Mouse (Mus musculus) midbrain, embryonic 14.5 days (tissue): Measurements from ENCODE around the gene St6galnac1. TPM values are rescaled to one million over a fixed set of nuclear protein-coding genes. Genes with fewer than 3 reads are reported as not detected.
"Not testable (repeated sequence)": the region's sequence is repeated elsewhere in the genome, so short reads cannot be mapped to it uniquely, and the experiment has no call there.

Experiments
- ATAC-seq: fragments of 200-750 bp; cut with Nextera tagmentation; 2 replicates; pipeline ENCODE4 v1.8.0; 2017; ENCODE audit warnings: moderate number of reproducible peaks, moderate library complexity; ENCODE audit not compliant: low FRiP score, low TSS enrichment
- DNase-seq: peaks from one replicate; pipeline ENCODE4 v3.0.0-alpha.2; 2015
- H3K27ac ChIP-seq: fragments of 300-500 bp; sonication (generic); replicated peaks from 2 replicates; pipeline ENCODE4 v1.5.1; 2014; ENCODE audit warnings: mild to moderate bottlenecking, low read depth, low read length, moderate library complexity
- H3K27me3 ChIP-seq: fragments of 300-500 bp; sonication (generic); 2 replicates; pipeline ENCODE4 v1.6.1; 2014; ENCODE audit warnings: low read length, control low read depth, mixed read lengths; ENCODE audit not compliant: control insufficient read depth, insufficient read depth
- H3K36me3 ChIP-seq: fragments of 300-500 bp; sonication (generic); 2 replicates; pipeline ENCODE4 v1.6.1; 2014; ENCODE audit warnings: low read length, control low read depth; ENCODE audit not compliant: control insufficient read depth, insufficient read depth
- H3K4me1 ChIP-seq: fragments of 300-500 bp; sonication (generic); 2 replicates; pipeline ENCODE4 v1.6.1; 2014; ENCODE audit warnings: mild to moderate bottlenecking, antibody characterized with exemption, low read length, control low read depth; ENCODE audit not compliant: control insufficient read depth, insufficient read depth
- H3K4me2 ChIP-seq: fragments of 300-500 bp; sonication (generic); 2 replicates; pipeline ENCODE4 v1.6.1; 2014; ENCODE audit warnings: mild to moderate bottlenecking, low read length, moderate library complexity
- H3K4me3 ChIP-seq: fragments of 300-500 bp; sonication (generic); replicated peaks from 2 replicates; pipeline ENCODE4 v1.5.1; 2014; ENCODE audit warnings: low read depth, low read length
- H3K9ac ChIP-seq: fragments of 300-500 bp; sonication (generic); replicated peaks from 2 replicates; pipeline ENCODE4 v1.6.1; 2014; ENCODE audit warnings: mild to moderate bottlenecking, low read length, moderate library complexity
- H3K9me3 ChIP-seq: fragments of 300-500 bp; sonication (generic); 2 replicates; pipeline ENCODE4 v1.6.1; 2016; ENCODE audit warnings: low read length, control low read depth, mixed read lengths; ENCODE audit not compliant: control insufficient read depth
- WGBS: fragments of 180-500 bp; shearing (Covaris S2); extraction: QIAGEN DNeasy Blood & Tissue Kit; methylation state at CpG from one replicate; pipeline ENCODE4 v1.1.7; 2014; 5-methylcytosine and 5-hydroxymethylcytosine counted together
- polyA plus RNA-seq: library from polyadenylated mRNA; unstranded; fragments of >200 nt; fragmentation: Nextera tagmentation; extraction: Ambion mirVana; gene quantifications from 2 replicates; pipeline ENCODE4 v1.2.1, GENCODE M21; 2014

Gene St6galnac1
- not detected in 2 replicates for polyA plus RNA-seq

GRCm38 (mm10) chr11:116775407-116775806 is at the start of gene St6galnac1:
TSS of gene St6galnac1 (minus strand) at chr11:116775507.
- DNase-seq (no peak), ATAC-seq (no peak)
- Histone ChIP-seq H3K4me2 (no peak within 1 kb of the TSS), H3K27me3 (no peaks in the 10 kb centered on the region), H3K9ac (no peak within 1 kb of the TSS), H3K4me3 (no peak within 1 kb of the TSS), H3K9me3 (no peaks in the 10 kb centered on the region), H3K36me3 (no peaks in the 10 kb centered on the region), H3K27ac (no peak within 1 kb of the TSS), H3K4me1 (no peaks in the 10 kb centered on the region)
- WGBS: 91% methylated on average over 7 of the region's 7 CpGs

DNA sequence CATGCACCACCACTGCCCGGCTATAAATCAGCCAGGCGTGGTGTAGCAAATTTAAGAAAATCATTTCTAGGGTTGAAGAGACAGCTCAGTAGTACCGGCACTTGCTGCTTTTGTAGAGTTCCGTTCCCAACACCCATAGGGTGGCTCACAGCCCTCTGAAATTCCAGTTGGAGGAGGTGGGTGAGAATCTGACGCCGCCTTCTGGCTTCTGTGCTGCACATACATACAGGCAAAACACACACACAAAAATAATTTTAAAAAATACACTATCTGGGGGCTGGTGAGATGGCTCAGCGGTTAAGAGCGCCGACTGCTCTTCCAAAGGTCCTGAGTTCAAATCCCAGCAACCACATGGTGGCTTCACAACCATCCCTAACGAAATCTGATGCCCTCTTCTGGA is 48.6 kb upstream of the St6galnac1 start:
- not testable (repeated sequence) for ATAC-seq, H3K9me3 ChIP-seq, H3K27ac ChIP-seq, H3K4me2 ChIP-seq, H3K36me3 ChIP-seq, H3K27me3 ChIP-seq, H3K4me3 ChIP-seq, DNase-seq, H3K9ac ChIP-seq
- whole genome bisulfite sequencing: 98% methylated on average over 9 of the region's 10 CpGs
- H3K4me1 ChIP-seq: peaks cover 22% of the 10 kb centered on the region

- Histone ChIP-seq H3K27ac (no peak overlapping the region), H3K4me1 (peaks cover 22% of the 10 kb centered on the region), H3K36me3 (no peaks in the 10 kb centered on the region), H3K27me3 (no peaks in the 10 kb centered on the region), H3K9me3 (no peaks in the 10 kb centered on the region), H3K9ac (no peak overlapping the region), H3K4me2 (no peak overlapping the region), H3K4me3 (no peak overlapping the region)
- DNase-seq (no peak), ATAC-seq (no peak)
- WGBS: 100% methylated on average over 2 of the region's 2 CpGs
Measured at GRCm38 (mm10) chr11:116823255-116823654, 47.9 kb upstream of the St6galnac1 start.

DNA sequence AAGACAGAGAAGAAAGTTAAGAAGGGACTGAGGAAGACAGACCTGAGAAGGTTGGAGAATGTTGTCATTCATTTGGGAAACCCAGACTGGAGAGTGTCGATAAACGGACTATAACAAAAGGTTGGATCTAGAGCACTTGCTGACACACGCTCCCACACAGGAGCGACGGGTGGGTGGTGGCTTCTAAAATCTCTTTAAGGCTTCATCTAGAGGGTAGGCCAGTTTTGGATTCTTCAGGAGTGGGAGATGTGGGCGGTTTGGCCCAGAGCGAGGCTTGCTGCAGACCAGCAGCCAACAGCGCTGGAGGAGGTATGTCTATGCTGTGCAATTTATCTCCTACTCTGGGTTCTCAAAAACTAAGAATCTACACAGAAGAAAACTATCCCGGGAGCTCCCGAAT is 47.3 kb upstream of the St6galnac1 start:
- Histone ChIP-seq H3K9ac (no peak overlapping the region), H3K4me3 (no peak overlapping the region), H3K27me3 (no peaks in the 10 kb centered on the region), H3K36me3 (no peaks in the 10 kb centered on the region), H3K4me2 (no peak overlapping the region), H3K27ac (no peak overlapping the region), H3K4me1 (peaks cover 22% of the 10 kb centered on the region), H3K9me3 (no peaks in the 10 kb centered on the region)
- ATAC-seq: no peak
- DNase-seq: no peak
- 77% methylated on average over 10 of the region's 10 CpGs for WGBS

GRCm38 (mm10) chr11:116822215-116822614 is 46.9 kb upstream of the St6galnac1 start:
- H3K4me1 ChIP-seq: peaks cover 20% of the 10 kb centered on the region
- DNase-seq: no peak
- no peak for ATAC-seq
- H3K27me3 ChIP-seq: no peaks in the 10 kb centered on the region
- H3K27ac ChIP-seq: no peak overlapping the region
- H3K36me3 ChIP-seq: no peaks in the 10 kb centered on the region
- no peak overlapping the region for H3K4me3 ChIP-seq
- H3K9me3 ChIP-seq: no peaks in the 10 kb centered on the region
- H3K4me2 ChIP-seq: no peak overlapping the region
- WGBS: 38% methylated on average over 10 of the region's 10 CpGs
- H3K9ac ChIP-seq: no peak overlapping the region

DNA sequence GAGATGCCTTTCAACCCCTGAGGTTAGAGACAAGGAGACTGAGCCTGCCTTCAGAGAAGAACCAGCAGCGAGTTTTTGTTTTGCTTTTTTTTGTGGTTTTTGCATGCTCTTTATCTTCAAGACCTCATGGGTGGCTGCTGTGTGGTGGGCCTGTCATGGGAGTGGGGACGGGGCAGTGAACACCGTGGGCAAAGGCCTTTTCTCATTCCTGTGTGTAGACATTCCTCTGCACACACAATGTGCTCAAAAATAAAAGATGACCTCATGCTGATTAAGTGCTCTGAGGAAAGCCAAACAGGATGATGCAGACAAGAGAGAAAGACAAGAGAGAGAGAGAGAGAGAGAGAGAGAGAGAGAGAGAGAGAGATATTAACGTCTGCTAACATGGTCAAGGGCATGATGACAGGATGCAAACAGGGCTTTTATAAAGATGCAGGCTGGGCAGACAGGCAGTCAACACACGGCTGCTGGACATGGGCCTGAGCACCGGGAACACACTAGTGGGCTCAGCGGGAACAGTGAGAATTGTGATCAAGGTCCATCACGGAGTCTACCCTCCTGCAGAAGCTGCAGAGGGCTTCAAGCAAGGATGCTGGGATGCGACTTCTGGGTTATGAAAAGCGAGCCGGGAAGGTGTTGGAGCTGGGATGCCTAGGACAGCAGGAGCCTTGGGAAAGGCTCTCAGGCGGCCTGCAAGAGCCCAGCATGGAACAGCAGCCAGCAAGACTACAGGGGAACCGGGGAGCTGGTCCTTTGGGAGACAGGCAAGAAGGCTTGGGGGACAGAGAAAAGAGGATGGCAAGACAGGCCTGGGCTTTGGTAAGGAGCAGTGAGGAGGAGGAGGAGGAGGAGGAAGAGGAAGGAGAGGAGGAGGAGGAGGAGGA is 46.0 kb upstream of the St6galnac1 start:
- Histone ChIP-seq H3K9me3 (no peaks in the 10 kb centered on the region), H3K4me1 (peaks cover 14% of the 10 kb centered on the region), H3K36me3 (no peaks in the 10 kb centered on the region), H3K27ac (no peak overlapping the region), H3K27me3 (no peaks in the 10 kb centered on the region), H3K4me2 (no peak overlapping the region), H3K4me3 (no peak overlapping the region), H3K9ac (no peak overlapping the region)
- 39% methylated on average over 13 of the region's 13 CpGs for WGBS
- no peak for DNase-seq
- ATAC-seq: no peak

DNA sequence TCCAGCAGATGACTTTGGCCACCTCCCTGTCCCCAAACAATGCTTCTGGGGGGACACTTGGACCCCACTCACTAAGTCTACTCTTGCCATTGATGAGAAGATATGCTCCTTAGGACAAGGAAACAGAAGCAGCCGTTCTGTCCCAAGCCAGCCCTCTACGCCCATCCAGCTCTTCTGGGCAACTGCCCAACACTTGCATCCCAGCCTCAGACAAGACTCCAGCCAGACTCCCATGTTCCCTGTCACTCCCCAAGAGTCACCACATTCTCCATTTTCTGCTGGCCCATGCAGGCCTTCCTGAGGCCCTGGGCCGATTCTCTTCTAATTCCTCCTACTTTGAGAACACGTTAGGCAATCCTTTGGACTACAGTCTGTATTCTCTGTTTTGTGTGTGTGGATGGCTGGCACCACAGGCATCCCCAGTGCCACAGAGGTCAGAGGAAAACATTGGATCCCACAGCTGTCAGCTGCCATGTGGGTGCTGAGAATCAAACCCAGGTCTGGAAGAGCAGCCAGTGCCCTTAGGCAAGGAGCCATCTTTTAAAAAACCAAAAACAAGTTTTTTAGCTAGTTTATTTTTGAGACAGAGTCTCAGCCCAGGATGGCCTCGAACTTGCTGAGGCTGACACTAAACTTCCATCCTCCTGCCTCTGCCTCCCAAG is 44.8 kb upstream of the St6galnac1 start:
- no peak for ATAC-seq
- H3K4me3 ChIP-seq: no peak overlapping the region
- no peak overlapping the region for H3K27ac ChIP-seq
- H3K4me2 ChIP-seq: no peak overlapping the region
- H3K4me1 ChIP-seq: peaks cover 15% of the 10 kb centered on the region
- 87% methylated on average over 5 of the region's 5 CpGs for WGBS
- H3K9ac ChIP-seq: no peak overlapping the region
- no peaks in the 10 kb centered on the region for H3K27me3 ChIP-seq
- DNase-seq: no peak
- no peaks in the 10 kb centered on the region for H3K36me3 ChIP-seq
- no peaks in the 10 kb centered on the region for H3K9me3 ChIP-seq

- H3K9me3 ChIP-seq: no peaks in the 10 kb centered on the region
- H3K9ac ChIP-seq: no peak overlapping the region
- H3K4me1 ChIP-seq: peaks cover 28% of the 10 kb centered on the region
- no peak for ATAC-seq
- 81% methylated on average over 8 of the region's 8 CpGs for WGBS
- H3K4me2 ChIP-seq: no peak overlapping the region
- no peaks in the 10 kb centered on the region for H3K36me3 ChIP-seq
- no peaks in the 10 kb centered on the region for H3K27me3 ChIP-seq
- H3K27ac ChIP-seq: no peak overlapping the region
- no peak overlapping the region for H3K4me3 ChIP-seq
- no peak for DNase-seq
Measured at GRCm38 (mm10) chr11:116818722-116819121, 43.4 kb upstream of the St6galnac1 start.

DNA sequence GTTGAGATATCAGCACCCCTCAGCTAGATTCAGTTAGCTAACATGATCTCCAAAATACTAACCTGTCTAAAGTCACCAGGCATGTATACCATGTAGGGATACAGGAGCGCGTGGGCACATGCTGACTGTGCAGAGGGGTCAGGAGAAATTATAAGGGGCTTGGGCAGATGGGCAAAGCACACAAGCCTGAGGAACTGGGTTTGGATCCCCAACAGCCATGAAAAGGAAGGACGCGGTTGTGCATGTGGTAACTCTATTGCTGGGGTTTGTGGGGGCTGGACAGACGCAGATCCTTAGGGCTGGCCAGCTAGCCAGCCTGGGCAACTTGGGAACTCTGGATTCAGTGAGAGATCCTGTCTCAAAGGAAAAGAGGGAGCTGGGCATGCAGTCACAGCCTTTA is 42.3 kb upstream of the St6galnac1 start:
- no peak overlapping the region for H3K4me2 ChIP-seq
- ATAC-seq (no peak), DNase-seq (no peak)
- no peak overlapping the region for H3K27ac ChIP-seq
- 98% methylated on average over 5 of the region's 5 CpGs for WGBS
- no peaks in the 10 kb centered on the region for H3K9me3 ChIP-seq
- H3K4me3 ChIP-seq: no peak overlapping the region
- H3K27me3 ChIP-seq: no peaks in the 10 kb centered on the region
- no peak overlapping the region for H3K9ac ChIP-seq
- H3K4me1 ChIP-seq: peaks cover 39% of the 10 kb centered on the region
- no peaks in the 10 kb centered on the region for H3K36me3 ChIP-seq
